Mouse (Mus musculus): ENCODE data around the gene Mnat1.

GRCm38 (mm10) chr12:73140732-73141131 is 17.2 kb downstream of the Mnat1 start:
- TF ChIP-seq CTCF (IDR thresholded peaks at IDR 0.05; ENCODE audit: control insufficient read depth, insufficient read depth, low read length) (no peak), POLR2A (IDR thresholded peaks at IDR 0.05; ENCODE audit: borderline replicate concordance, control insufficient read depth, low read depth, low read length) (no peak)

All from bone marrow, adult 2 months (tissue).